8 mouse cellular contexts compared by ENCODE assay signal in the genomic region with DNA sequence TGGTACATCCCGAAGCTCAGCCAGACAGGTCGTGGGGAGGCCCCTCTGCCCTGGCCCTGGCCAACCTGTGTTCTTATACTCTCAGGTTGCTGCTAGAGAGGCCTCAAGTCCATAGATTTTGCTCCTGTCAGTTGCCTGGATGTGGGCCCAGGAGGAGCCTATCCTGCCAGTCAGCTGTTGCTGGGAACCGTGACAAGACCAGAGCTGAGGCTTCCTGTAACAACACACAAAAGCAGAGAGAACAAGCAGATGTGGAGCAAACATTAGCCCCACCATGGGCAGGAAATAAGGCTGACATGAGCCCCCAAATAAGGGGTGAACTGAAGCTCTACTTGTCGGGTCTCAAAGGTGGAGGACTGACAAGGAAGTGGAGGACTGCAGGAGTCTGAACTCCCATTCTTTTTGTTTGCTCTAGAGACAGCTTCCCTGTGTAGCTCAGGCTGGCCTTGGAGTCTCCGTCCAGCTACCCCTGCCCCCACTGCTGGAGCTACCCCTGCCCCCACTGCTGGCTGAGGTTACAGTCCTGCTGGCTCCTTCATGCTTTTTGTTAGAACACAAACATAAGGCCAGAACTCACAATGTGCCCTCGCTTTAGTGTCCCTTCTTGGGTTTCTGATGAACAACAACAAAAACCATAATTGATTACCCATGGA. TPM values are rescaled to one million over a fixed set of nuclear protein-coding genes. Genes with fewer than 3 reads are reported as not detected.
DNase-seq lines count a peak whose midpoint lies in the region; ATAC-seq and TF ChIP-seq lines count a peak whose summit lies in the region.
"Had no signal": no experiment of that assay in that cellular context is flagged by ENCODE, and none has a peak within 500 bp of the region (broad histone marks: within the 10 kb centered on the region; RNA-seq: fewer than 3 reads in every experiment).

No protein-coding gene starts in this region.

- no peak overlapping the region for H3K4me2 ChIP-seq in embryonic facial prominence, embryonic 15.5 days (replicated peaks)
- H3K4me2 ChIP-seq in forebrain, embryonic 15.5 days (replicated peaks): no peak overlapping the region
- H3K4me2 ChIP-seq: limb, embryonic 13.5 days had no signal

- peak; percentile 61 for DNase-seq in 3T3-L1 (ENCODE audit: low read depth, low spot score)
- peak; percentile 45 for DNase-seq in kidney, adult 11 months

- no peaks in the 10 kb centered on the region for H3K27me3 ChIP-seq in E14TG2a.4 (ENCODE audit: insufficient read depth, low read length)
- H3K27me3 ChIP-seq in embryonic facial prominence, embryonic 15.5 days: no peaks in the 10 kb centered on the region
- no peaks in the 10 kb centered on the region for H3K27me3 ChIP-seq in small intestine, adult 2 months (ENCODE audit: control insufficient read depth, insufficient read depth, low read length)
- H3K27me3 ChIP-seq in forebrain, embryonic 15.5 days: no peaks in the 10 kb centered on the region
- H3K27me3 ChIP-seq: limb, embryonic 13.5 days had no signal

- TF ChIP-seq POLR2A in small intestine, adult 2 months (IDR thresholded peaks at IDR 0.05; ENCODE audit: low read depth, low read length): no peak

- H3K4me1 ChIP-seq in E14TG2a.4 (replicated peaks; ENCODE audit: low read depth, low read length): peaks cover 50% of the 10 kb centered on the region
- H3K4me1 ChIP-seq in embryonic facial prominence, embryonic 15.5 days: peaks cover 7% of the 10 kb centered on the region; the same call in 1 of the 2 replicates
- peaks cover 6% of the 10 kb centered on the region for H3K4me1 ChIP-seq in small intestine, adult 2 months (ENCODE audit: control insufficient read depth, insufficient read depth, insufficient read length, low read length)
- 0 out of 2 replicates have a peak, but pooled peaks cover 5% of the 10 kb centered on the region for H3K4me1 ChIP-seq in forebrain, embryonic 15.5 days
- H3K4me1 ChIP-seq: limb, embryonic 13.5 days had no signal

- ATAC-seq in embryonic facial prominence, embryonic 15.5 days (ENCODE audit: insufficient number of reproducible peaks, low FRiP score, low TSS enrichment, low read depth): no peak; the same call in 1 of the 2 replicates
- ATAC-seq in granulocyte monocyte progenitor cell, adult 5-6 weeks (replicated peaks; ENCODE audit: poor library complexity, severe bottlenecking): no peak
- ATAC-seq in forebrain, embryonic 15.5 days (replicated peaks): no peak

- H3K4me3 ChIP-seq in E14TG2a.4 (replicated peaks; ENCODE audit: low read length): 0 out of 2 replicates have a peak overlapping the region, but pooled peaks have one; percentile 5
- no peak overlapping the region for H3K4me3 ChIP-seq in embryonic facial prominence, embryonic 15.5 days (replicated peaks)
- no peak overlapping the region for H3K4me3 ChIP-seq in small intestine, adult 2 months (ENCODE audit: low read depth, low read length)
- H3K4me3 ChIP-seq in forebrain, embryonic 15.5 days: no peak overlapping the region
- H3K4me3 ChIP-seq: limb, embryonic 13.5 days had no signal

- 0 out of 2 replicates have a peak overlapping the region, but pooled peaks have one; percentile 28 for H3K27ac ChIP-seq in embryonic facial prominence, embryonic 15.5 days (replicated peaks)
- H3K27ac ChIP-seq in small intestine, adult 2 months (ENCODE audit: insufficient read depth, low read depth, low read length): peak overlapping the region; percentile 14
- no peak overlapping the region for H3K27ac ChIP-seq in forebrain, embryonic 15.5 days (replicated peaks)
- H3K27ac ChIP-seq: limb, embryonic 13.5 days had no signal

- WGBS in embryonic facial prominence, embryonic 15.5 days: 49% methylated on average over 6 of the region's 6 CpGs
- 48% methylated on average over 6 of the region's 6 CpGs for WGBS in small intestine, adult 2 months
- WGBS in forebrain, embryonic 15.5 days: 60% methylated on average over 6 of the region's 6 CpGs

- no peaks in the 10 kb centered on the region for H3K36me3 ChIP-seq in E14TG2a.4 (ENCODE audit: insufficient read depth, low read length)
- no peaks in the 10 kb centered on the region for H3K36me3 ChIP-seq in embryonic facial prominence, embryonic 15.5 days
- H3K36me3 ChIP-seq in small intestine, adult 2 months (ENCODE audit: control insufficient read depth, insufficient read depth, low read length): no peaks in the 10 kb centered on the region
- no peaks in the 10 kb centered on the region for H3K36me3 ChIP-seq in forebrain, embryonic 15.5 days
- H3K36me3 ChIP-seq: limb, embryonic 13.5 days had no signal

- H3K9me3 ChIP-seq in E14TG2a.4 (ENCODE audit: low read length): peaks cover 4% of the 10 kb centered on the region; the same call in 1 of the 2 replicates
- no peaks in the 10 kb centered on the region for H3K9me3 ChIP-seq in embryonic facial prominence, embryonic 15.5 days (replicated peaks)
- H3K9me3 ChIP-seq in forebrain, embryonic 15.5 days: no peaks in the 10 kb centered on the region
- H3K9me3 ChIP-seq: limb, embryonic 13.5 days had no signal

- no peak overlapping the region for H3K9ac ChIP-seq in embryonic facial prominence, embryonic 15.5 days
- no peak overlapping the region for H3K9ac ChIP-seq in forebrain, embryonic 15.5 days (replicated peaks)
- H3K9ac ChIP-seq: limb, embryonic 13.5 days had no signal

- TF ChIP-seq CTCF in E14TG2a.4 (conservative IDR thresholded peaks at IDR 0.05; ENCODE audit: low read length): no peak
- no peak for TF ChIP-seq CTCF in small intestine, adult 2 months (IDR thresholded peaks at IDR 0.05; ENCODE audit: extremely low read depth, insufficient read length, insufficient replicate concordance, low read depth, low read length)

RNA-seq across cellular contexts. Expression of gene Vwa3b, which starts 29.7 kb away (rescaled TPM):
- 1.8 and 2.9 TPM in 2 replicates for polyA plus RNA-seq in embryonic facial prominence, embryonic 15.5 days (2015; fragmentation: Nextera tagmentation; extraction: Ambion mirVana)
- 0.04 and 0.06 TPM in 2 replicates for polyA plus RNA-seq in small intestine, adult 2 months (2012; rRNA removed)
- total RNA-seq in granulocyte monocyte progenitor cell, adult 5-6 weeks (2014; fragmentation: Nextera tagmentation): not detected in 2 replicates
- total RNA-seq in granulocyte monocyte progenitor cell, adult 5-6 weeks (2017): not detected in 2 replicates
- polyA plus RNA-seq in forebrain, embryonic 15.5 days (2015; fragmentation: Nextera tagmentation; extraction: Ambion mirVana): 1.0 and 1.4 TPM in 2 replicates

RNA-seq across cellular contexts. Expression of gene Tmem131, which starts 53.2 kb away (rescaled TPM):
- polyA plus RNA-seq in embryonic facial prominence, embryonic 15.5 days (2015; fragmentation: Nextera tagmentation; extraction: Ambion mirVana): 14.7 and 15.1 TPM in 2 replicates
- polyA plus RNA-seq in small intestine, adult 2 months (2012; rRNA removed): 12.8 and 39.6 TPM in 2 replicates
- total RNA-seq in granulocyte monocyte progenitor cell, adult 5-6 weeks (2014; fragmentation: Nextera tagmentation): 30.8 and 35.4 TPM in 2 replicates
- 12.9 and 13.4 TPM in 2 replicates for total RNA-seq in granulocyte monocyte progenitor cell, adult 5-6 weeks (2017)
- polyA plus RNA-seq in forebrain, embryonic 15.5 days (2015; fragmentation: Nextera tagmentation; extraction: Ambion mirVana): 13.0 and 13.2 TPM in 2 replicates
